Mouse (Mus musculus): ENCODE results near the gene Ryr1. TPM values are rescaled to one million over a fixed set of nuclear protein-coding genes. Genes with fewer than 3 reads are reported as not detected.

The Ryr1 gene
- polyA plus RNA-seq, 1 experiment from 2014 or later, result 0.09 TPM

GRCm38 (mm10) chr7:29007224-29008101 lies 117.5 kb downstream of the Ryr1 start:
- Histone ChIP-seq H3K9me3 (replicated peaks) (no peaks in the 10 kb centered on the region), H3K4me3 (no peak overlapping the region), H3K27ac (no peak overlapping the region), H3K36me3 (no peaks in the 10 kb centered on the region), H3K4me1 (replicated peaks) (no peaks in the 10 kb centered on the region), H3K27me3 (no peaks in the 10 kb centered on the region), H3K9ac (no peak overlapping the region), H3K4me2 (no peak overlapping the region)
- WGBS, result 69% methylated on average over 9 of the region's 9 CpGs
- ATAC-seq (replicated peaks; ENCODE audit: insufficient number of reproducible peaks, insufficient read depth, low FRiP score, low read depth), result no peak

- Histone ChIP-seq H3K9me3 (replicated peaks) (no peaks in the 10 kb centered on the region), H3K4me1 (replicated peaks) (peaks cover 9% of the 10 kb centered on the region), H3K27me3 (peaks cover 15% of the 10 kb centered on the region; the same call in 1 of the 2 replicates)
These were observed 124.1 kb downstream of the Ryr1 start for GRCm38 (mm10) chr7:29000651-29001605.

DNA sequence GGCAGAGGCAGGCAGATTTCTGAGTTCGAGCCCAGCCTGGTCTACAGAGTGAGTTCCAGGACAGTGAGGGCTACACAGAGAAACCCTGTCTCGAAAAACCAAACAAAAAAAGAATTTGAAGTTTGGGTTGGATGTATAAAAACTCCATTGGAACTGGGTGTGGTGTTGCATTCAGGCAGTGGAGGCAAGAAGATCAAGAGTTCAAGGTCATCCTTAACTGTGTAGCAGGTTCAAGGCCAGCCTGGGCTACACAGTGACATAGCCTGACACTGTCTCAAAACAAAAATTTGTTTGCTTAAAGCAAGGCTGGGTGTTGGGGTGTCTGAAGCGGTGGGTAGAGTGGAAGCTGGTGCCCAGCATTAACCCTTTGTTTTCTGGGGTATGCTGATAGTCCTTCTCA lies 131.6 kb downstream of the Ryr1 start:
- Histone ChIP-seq H3K9me3 (replicated peaks) (no peaks in the 10 kb centered on the region), H3K27ac (no peak overlapping the region), H3K9ac (no peak overlapping the region), H3K27me3 (no peaks in the 10 kb centered on the region), H3K36me3 (no peaks in the 10 kb centered on the region), H3K4me3 (no peak overlapping the region), H3K4me2 (no peak overlapping the region), H3K4me1 (replicated peaks) (no peaks in the 10 kb centered on the region)
- ATAC-seq (replicated peaks; ENCODE audit: insufficient number of reproducible peaks, insufficient read depth, low FRiP score, low read depth), result no peak
- WGBS, result 76% methylated on average over 3 of the region's 3 CpGs

More at GRCm38 (mm10) chr7:29000651-29001605, 124.1 kb downstream of the Ryr1 start:
- Histone ChIP-seq H3K4me3 (peak overlapping the region; percentile 49), H3K9ac (peak overlapping the region; percentile 40), H3K36me3 (no peaks in the 10 kb centered on the region), H3K27ac (no peak overlapping the region), H3K4me2 (peak overlapping the region; percentile 87)
- ATAC-seq (replicated peaks; ENCODE audit: insufficient number of reproducible peaks, insufficient read depth, low FRiP score, low read depth), result peak; percentile 50
- 6% methylated on average over 43 of the region's 43 CpGs for WGBS

DNA sequence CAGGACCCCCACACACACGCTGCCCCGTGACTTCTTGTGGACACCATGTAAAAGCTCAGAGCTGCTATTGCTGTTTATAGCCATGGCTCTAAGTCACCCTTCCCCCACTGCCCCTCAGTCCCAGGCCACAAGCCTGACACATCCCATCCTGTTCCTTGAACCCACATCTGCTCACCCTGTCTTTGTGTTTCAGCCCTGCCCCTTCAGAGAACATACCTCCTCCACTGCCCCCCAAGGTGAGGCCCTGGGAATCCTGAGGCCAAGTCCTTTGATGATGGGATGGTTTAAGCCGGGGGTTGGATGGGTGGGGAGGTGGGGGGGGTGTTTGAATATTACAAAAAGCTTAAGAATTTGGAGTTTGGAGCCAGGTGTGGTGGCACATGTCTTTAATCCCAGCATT lies 132.0 kb downstream of the Ryr1 start:
- H3K27ac ChIP-seq, result no peak overlapping the region
- H3K4me3 ChIP-seq, result no peak overlapping the region
- no peaks in the 10 kb centered on the region for H3K27me3 ChIP-seq
- no peak for ATAC-seq (replicated peaks; ENCODE audit: insufficient number of reproducible peaks, insufficient read depth, low FRiP score, low read depth)
- 80% methylated on average over 3 of the region's 3 CpGs for WGBS
- no peaks in the 10 kb centered on the region for H3K9me3 ChIP-seq (replicated peaks)
- no peaks in the 10 kb centered on the region for H3K4me1 ChIP-seq (replicated peaks)
- no peaks in the 10 kb centered on the region for H3K36me3 ChIP-seq
- no peak overlapping the region for H3K4me2 ChIP-seq
- H3K9ac ChIP-seq, result no peak overlapping the region

GRCm38 (mm10) chr7:28991616-28992015 lies 133.4 kb downstream of the Ryr1 start:
- Histone ChIP-seq H3K4me1 (replicated peaks) (no peaks in the 10 kb centered on the region), H3K4me3 (no peak overlapping the region), H3K36me3 (no peaks in the 10 kb centered on the region), H3K4me2 (no peak overlapping the region), H3K27me3 (no peaks in the 10 kb centered on the region), H3K9me3 (replicated peaks) (no peaks in the 10 kb centered on the region), H3K9ac (no peak overlapping the region), H3K27ac (no peak overlapping the region)
- WGBS, result 64% methylated on average over 5 of the region's 5 CpGs
- ATAC-seq (replicated peaks; ENCODE audit: insufficient number of reproducible peaks, insufficient read depth, low FRiP score, low read depth), result no peak

- Histone ChIP-seq H3K27ac (no peak overlapping the region), H3K9me3 (replicated peaks) (no peaks in the 10 kb centered on the region), H3K4me3 (no peak overlapping the region), H3K27me3 (no peaks in the 10 kb centered on the region), H3K9ac (no peak overlapping the region), H3K4me1 (replicated peaks) (no peaks in the 10 kb centered on the region), H3K36me3 (no peaks in the 10 kb centered on the region), H3K4me2 (no peak overlapping the region)
- no peak for ATAC-seq (replicated peaks; ENCODE audit: insufficient number of reproducible peaks, insufficient read depth, low FRiP score, low read depth)
- WGBS, result 57% methylated on average over 14 of the region's 14 CpGs
These were observed 134.2 kb downstream of the Ryr1 start for GRCm38 (mm10) chr7:28990766-28991273.

- Histone ChIP-seq H3K27me3 (no peaks in the 10 kb centered on the region), H3K4me3 (no peak overlapping the region), H3K4me2 (no peak overlapping the region), H3K36me3 (no peaks in the 10 kb centered on the region), H3K9me3 (replicated peaks) (no peaks in the 10 kb centered on the region), H3K9ac (no peak overlapping the region), H3K27ac (no peak overlapping the region), H3K4me1 (replicated peaks) (peaks cover 17% of the 10 kb centered on the region)
- WGBS, result 72% methylated on average over 7 of the region's 7 CpGs
- ATAC-seq (replicated peaks; ENCODE audit: insufficient number of reproducible peaks, insufficient read depth, low FRiP score, low read depth), result no peak
These were observed 139.8 kb downstream of the Ryr1 start for GRCm38 (mm10) chr7:28985207-28985606.

DNA sequence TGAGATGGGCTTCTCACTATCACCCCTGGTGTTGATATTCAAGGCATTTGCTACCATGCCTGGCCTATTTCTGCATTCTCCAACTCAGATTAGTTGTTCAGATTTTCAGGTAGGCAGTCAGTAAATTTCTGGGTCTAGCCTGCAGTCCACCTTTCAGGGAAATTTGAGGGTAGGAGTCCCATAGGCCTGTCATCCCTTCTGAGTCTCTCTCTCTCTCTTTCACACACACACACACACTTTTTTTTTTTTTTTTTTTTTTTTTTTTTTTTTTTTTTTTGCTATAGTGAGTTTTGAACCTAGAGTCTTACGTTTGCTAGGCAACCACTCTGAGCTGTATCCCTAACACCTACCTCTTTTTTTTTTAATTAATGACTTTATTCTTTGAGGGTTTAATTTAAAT lies 140.5 kb downstream of the Ryr1 start:
- H3K27me3 ChIP-seq, result no peaks in the 10 kb centered on the region
- no peak overlapping the region for H3K27ac ChIP-seq
- H3K36me3 ChIP-seq, result peaks cover under 1% of the 10 kb centered on the region; the same call in 1 of the 2 replicates
- no peak overlapping the region for H3K4me2 ChIP-seq
- no peak overlapping the region for H3K9ac ChIP-seq
- no peaks in the 10 kb centered on the region for H3K9me3 ChIP-seq (replicated peaks)
- H3K4me3 ChIP-seq, result no peak overlapping the region
- WGBS, result 89% methylated on average over 1 of the region's 1 CpGs
- H3K4me1 ChIP-seq (replicated peaks), result peaks cover 18% of the 10 kb centered on the region
- ATAC-seq (replicated peaks; ENCODE audit: insufficient number of reproducible peaks, insufficient read depth, low FRiP score, low read depth), result no peak

- Histone ChIP-seq H3K9ac (no peak overlapping the region), H3K4me1 (replicated peaks) (peaks cover 18% of the 10 kb centered on the region), H3K9me3 (replicated peaks) (no peaks in the 10 kb centered on the region), H3K27ac (no peak overlapping the region), H3K4me2 (no peak overlapping the region), H3K27me3 (no peaks in the 10 kb centered on the region), H3K36me3 (peaks cover 7% of the 10 kb centered on the region), H3K4me3 (no peak overlapping the region)
- no peak for ATAC-seq (replicated peaks; ENCODE audit: insufficient number of reproducible peaks, insufficient read depth, low FRiP score, low read depth)
- 59% methylated on average over 4 of the region's 4 CpGs for WGBS
These were observed 141.1 kb downstream of the Ryr1 start for GRCm38 (mm10) chr7:28983849-28984248.

DNA sequence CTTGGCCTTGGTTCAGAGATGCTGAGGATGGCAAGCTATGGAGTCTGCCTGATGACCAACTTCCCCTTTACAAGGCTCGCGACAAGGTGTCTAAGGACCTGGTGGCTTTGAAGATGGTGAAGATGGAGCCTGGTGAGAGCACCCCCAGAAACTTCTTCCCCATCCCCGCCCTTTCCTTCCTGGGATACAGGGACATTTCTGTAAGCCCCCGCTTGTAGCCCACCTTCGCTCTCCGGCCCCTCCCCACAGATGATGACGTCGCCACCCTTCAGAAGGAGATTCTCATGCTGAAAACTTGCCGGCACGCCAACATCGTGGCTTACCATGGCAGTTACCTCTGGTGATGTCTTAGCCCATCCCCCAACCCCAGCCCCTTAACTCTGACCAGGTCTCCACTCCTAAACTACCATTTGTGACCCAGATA lies 141.8 kb downstream of the Ryr1 start:
- H3K4me2 ChIP-seq, result peak overlapping the region; percentile 77
- H3K27me3 ChIP-seq, result no peaks in the 10 kb centered on the region
- H3K9me3 ChIP-seq (replicated peaks), result no peaks in the 10 kb centered on the region
- H3K4me3 ChIP-seq, result peak overlapping the region; percentile 80
- peak overlapping the region; percentile 86; the same call in 1 of the 2 replicates for H3K27ac ChIP-seq
- H3K4me1 ChIP-seq (replicated peaks), result peaks cover 18% of the 10 kb centered on the region
- ATAC-seq (replicated peaks; ENCODE audit: insufficient number of reproducible peaks, insufficient read depth, low FRiP score, low read depth), result no peak
- no peak overlapping the region for H3K9ac ChIP-seq
- WGBS, result 56% methylated on average over 11 of the region's 11 CpGs
- peaks cover 14% of the 10 kb centered on the region for H3K36me3 ChIP-seq

Measured in heart, embryonic 15.5 days (tissue).